Mouse (Mus musculus): ENCODE data around the gene Ubr1.

GRCm38 (mm10) chr2:120951208-120951607 is 19.3 kb downstream of the Ubr1 start:
- TF ChIP-seq CTCF (IDR thresholded peaks at IDR 0.05; ENCODE audit: low read depth, low read length) (no peak), POLR2A (IDR thresholded peaks at IDR 0.05; ENCODE audit: extremely low read depth, insufficient read depth, low read length) (no peak)
